Mouse (Mus musculus): ENCODE data around the gene Dap.

Gene Dap

DNA sequence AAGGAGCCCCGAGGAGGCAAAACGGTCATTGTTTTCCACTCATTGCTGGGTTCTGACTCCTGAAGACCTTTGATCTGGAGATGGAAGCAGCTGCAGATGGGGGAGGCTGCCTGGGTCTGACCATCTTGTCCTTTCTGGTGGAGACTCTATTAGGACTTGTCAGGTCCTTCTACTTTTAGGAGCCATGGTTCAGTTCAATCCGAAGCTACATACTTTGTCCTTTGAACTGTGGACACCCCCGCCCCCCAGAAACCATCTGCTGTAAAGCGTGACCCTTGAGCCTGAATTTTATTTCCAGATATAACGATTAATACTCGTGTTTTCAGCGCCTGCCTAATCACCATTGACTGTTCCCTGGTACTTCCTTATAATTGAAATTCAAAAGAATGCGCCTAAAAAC is 38.2 kb downstream of the Dap start:
- CTCF ChIA-PET: no interaction called here

DNA sequence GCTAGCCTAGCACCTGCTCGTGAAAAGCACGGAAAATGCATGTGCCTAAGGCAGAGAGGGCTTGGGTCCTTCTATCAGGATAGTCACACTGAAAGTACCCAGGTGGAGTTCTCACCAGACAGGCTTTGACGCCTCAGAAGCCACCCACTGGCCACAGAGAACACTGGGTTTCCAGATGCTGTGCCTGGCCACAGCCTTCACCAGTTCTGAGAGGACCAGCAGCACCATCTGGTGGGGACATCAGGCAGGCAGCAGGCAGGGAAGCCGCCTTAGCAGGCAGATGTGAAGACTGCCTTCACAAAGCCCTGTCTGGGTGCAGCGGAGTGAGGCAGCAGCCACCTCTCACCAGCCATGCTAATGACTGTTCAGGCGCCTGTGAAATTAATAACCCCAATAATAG is 40.7 kb downstream of the Dap start:
- CTCF ChIA-PET: no interaction called here

DNA sequence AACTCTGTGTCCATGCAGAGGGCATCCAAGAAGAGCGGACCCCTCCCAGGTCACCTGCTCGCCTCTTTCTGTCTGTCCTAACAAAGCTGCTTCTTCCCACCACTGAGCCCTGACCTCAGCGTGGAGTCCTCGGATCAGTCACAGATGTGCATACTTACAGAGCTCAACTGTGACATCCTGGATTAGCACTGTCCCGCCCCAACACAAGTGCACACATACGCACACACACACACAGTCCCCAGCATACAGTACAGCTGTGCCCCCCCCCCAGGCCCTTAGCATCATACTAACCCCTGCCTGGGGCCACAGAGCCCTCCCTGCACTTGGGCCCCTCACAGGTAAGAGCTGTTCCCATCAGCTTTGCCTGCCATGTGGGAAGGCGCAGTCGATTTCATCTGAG is 41.3 kb downstream of the Dap start:
- CTCF ChIA-PET: interaction anchor here (0.6 kb wide), 1 partner anchor 1434 kb away, joined by 4 read pairs; no protein-coding TSS in a partner anchor

GRCm38 (mm10) chr15:31265845-31266244 is 41.7 kb downstream of the Dap start:
- CTCF ChIA-PET: interaction anchor here (0.6 kb wide), 1 partner anchor 1434 kb away, joined by 4 read pairs; no protein-coding TSS in a partner anchor

DNA sequence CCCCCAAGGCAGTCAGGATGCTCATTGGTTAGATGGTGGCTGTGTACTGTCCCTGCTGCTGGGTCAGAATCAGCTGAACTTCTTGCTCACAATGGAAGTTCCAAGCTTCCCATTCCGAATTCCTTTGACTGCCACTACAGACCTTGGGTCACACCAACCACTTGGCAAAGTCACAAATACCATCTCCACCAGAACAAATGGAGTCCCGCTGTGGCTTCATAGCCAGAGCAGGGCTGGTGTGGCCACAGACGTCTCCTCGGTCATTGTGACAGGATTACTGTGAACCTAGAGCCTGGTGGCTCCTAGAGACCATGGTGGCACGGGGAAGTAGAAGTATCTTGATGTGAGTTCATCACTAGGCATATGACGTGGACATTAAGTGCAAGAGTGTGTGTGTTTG is 44.0 kb downstream of the Dap start:
- CTCF ChIA-PET: no interaction called here

GRCm38 (mm10) chr15:31269558-31269957 is 45.4 kb downstream of the Dap start:
- CTCF ChIA-PET: no interaction called here

GRCm38 (mm10) chr15:31272695-31273094 is 48.6 kb downstream of the Dap start:
- CTCF ChIA-PET: no interaction called here

- CTCF ChIA-PET: no interaction called here
Measured at GRCm38 (mm10) chr15:31273509-31273908, 49.4 kb downstream of the Dap start.

- CTCF ChIA-PET: interaction anchor here (0.6 kb wide), 1 partner anchor 175 kb away, joined by 3 read pairs; the partner anchor contains the start of gene Ropn1l
Measured at GRCm38 (mm10) chr15:31278090-31278489, 54.0 kb downstream of the Dap start.

DNA sequence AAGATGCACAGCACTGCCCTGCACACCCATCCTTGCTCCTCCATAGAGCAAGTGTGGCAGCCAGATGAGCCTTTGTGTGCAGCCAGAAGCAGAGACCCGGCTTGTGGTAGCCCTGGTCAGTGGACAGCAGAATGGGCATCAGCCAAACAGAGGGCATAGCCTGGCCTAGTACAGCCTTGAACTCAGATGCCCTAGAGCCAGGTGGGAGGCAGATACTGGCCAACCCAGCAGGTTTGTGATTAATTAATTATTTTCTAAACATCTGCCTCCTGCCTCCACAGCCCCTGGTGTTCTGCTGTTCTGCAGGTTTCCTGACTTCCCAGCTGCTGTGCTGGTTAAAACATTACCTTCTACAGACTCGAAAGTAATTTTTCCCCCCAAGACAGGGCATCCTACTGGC is 55.0 kb downstream of the Dap start:
- CTCF ChIA-PET: no interaction called here

DNA sequence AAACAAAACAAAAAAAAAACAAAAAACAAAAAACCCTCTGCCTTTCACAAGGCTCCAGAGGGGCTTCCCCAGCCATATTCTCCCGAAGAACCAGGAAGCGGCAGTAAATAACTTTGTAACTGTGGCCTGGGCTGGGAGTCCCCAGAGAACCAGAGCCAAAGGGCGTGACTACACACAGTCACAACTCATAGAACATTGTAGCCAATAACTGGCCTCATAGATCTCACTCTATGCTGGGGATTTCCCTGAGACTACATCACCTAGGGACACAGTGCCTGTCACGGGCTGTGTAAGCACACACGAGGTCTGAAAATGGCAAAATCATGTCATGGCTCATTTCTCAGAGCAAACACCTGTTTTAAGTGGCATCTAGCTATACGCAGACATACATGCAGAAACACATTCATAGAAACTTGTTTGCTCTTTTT is 55.5 kb downstream of the Dap start:
- CTCF ChIA-PET: no interaction called here

GRCm38 (mm10) chr15:31280059-31280458 is 55.9 kb downstream of the Dap start:
- CTCF ChIA-PET: no interaction called here

DNA sequence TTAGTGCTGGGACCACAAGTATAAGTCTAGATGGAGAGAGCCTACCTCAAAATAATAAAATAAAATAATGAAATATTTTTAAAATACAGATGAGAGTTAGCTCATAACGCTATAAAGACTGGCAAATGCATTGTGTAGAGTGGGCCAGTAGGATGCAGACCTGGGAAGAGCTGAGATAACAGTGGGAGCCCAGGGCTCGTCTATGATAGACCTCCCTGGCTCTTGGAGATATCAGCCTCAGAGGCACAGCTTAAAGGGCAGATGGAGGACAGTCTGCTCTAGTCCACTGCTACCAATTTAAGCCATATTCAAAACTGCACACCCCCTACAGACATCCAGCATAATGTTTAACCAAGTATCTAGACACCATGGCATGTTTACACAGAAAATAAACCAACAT is 56.6 kb downstream of the Dap start:
- CTCF ChIA-PET: no interaction called here

DNA sequence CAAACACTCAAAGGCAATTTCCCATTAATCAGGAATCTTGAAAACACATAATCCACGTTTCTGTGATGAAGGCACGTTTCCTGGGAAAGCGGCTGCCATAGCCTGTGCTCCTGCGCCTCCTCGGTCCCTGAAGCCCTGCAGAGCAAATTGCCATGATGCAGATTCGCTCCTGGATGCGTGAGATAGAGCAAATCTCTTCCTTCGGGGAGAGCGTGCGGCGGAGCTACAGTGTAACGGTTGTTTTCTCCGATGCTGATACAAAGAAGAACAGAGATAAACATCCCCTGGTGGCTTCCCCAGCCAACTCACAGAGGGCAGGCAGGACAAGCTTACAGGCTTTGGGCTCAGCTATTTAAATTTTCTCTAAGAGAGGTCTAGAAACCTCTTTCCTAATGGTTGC is 57.7 kb downstream of the Dap start:
- CTCF ChIA-PET: no interaction called here

GRCm38 (mm10) chr15:31282353-31282752 is 58.2 kb downstream of the Dap start:
- CTCF ChIA-PET: no interaction called here

- CTCF ChIA-PET: no interaction called here
Measured at GRCm38 (mm10) chr15:31284142-31284541, 60.0 kb downstream of the Dap start.

DNA sequence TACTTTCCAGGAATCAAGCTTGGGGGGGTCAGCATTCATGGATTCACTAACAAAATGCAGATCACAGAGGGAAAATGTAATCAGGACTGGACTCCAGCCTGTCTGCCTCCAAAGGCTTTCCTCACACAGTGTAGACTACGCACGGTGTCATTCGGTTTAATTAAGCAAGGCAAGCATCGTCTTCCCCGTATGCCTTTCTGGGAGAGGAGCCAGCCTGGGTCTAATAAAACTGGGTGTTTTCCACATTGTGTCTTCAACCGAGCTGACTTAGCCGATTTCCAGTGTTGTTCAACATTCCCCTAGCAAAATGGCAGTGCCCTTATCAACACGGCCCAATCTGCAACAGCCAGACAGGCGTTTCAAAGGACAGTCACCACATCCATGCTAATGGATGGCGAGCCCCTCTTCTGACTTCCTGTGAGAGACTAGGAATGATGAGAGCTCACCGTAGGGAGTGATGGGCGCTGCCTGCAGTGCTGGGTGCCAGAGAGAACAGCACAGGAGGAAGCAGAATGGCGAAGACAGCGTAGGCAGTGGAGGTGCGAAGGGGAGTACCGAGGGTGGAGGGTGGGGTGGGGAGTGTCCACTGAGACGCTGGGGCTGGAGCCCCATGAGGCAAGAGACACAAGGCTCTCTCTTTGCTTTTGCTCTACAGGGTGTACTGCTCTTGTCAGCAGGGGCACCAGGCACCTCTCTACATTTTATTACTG is 61.0 kb downstream of the Dap start:
- CTCF ChIA-PET: no interaction called here

- CTCF ChIA-PET: no interaction called here
Measured at GRCm38 (mm10) chr15:31285695-31286094, 61.6 kb downstream of the Dap start.

DNA sequence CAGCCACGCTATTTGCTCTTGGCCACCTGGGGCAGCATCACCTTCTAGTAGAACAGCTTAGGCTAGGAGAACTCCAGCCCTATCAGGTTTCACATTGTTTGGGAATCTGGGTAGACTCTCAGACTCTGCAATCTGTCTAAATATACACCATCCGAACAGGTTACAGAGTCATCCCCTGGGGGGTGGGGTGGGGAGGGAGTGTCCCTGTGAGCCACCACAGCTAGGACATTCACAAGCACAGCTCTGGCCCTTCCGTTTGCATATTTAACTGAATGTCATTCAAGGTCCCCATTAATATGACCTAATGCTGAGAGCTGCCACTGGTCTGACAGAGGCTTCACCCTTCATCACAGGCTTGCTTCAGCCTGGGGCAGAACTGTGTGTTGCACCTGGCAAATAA is 68.5 kb downstream of the Dap start:
- CTCF ChIA-PET: no interaction called here

DNA sequence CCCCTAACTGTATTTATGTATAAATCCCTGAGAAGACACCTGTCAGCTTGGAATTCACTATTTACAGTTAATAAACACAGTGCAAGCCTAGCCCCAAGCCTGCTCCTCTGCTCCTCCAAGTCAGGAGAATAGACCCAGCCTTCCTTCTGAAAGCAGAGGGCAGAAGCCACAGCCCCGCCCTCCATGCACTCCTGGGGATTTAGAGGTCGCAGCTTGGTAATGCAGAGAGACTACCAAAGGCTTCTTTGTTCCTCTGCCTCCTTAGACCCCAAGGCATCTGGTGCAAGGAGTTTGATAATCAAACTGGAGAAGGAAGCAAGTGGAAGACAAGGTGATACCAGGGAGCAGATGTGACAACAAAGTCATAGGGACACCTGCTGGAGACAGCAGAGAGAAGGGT is 70.2 kb downstream of the Dap start:
- CTCF ChIA-PET: no interaction called here

GRCm38 (mm10) chr15:31296882-31297776 is 73.0 kb downstream of the Dap start:
- CTCF ChIA-PET: no interaction called here

GRCm38 (mm10) chr15:31297777-31298137 is 73.6 kb downstream of the Dap start:
- CTCF ChIA-PET: interaction anchor here (0.6 kb wide), 1 partner anchor 11 kb away, joined by 3 read pairs; no protein-coding TSS in a partner anchor

- CTCF ChIA-PET: no interaction called here
Measured at GRCm38 (mm10) chr15:31299258-31299917, 75.3 kb downstream of the Dap start.

Measured in spleen, embryonic (tissue).